Mouse (Mus musculus) ES-E14 (cell line): Measurements from ENCODE around the gene Ift122.

Experiments
- CHD2 ChIP-seq: IDR thresholded peaks from 2 replicates; pipeline ENCODE4 v1.6.1; 2014; ENCODE audit warnings: mild to moderate bottlenecking, low read depth, low read length, inconsistent platforms
- HCFC1 ChIP-seq: IDR thresholded peaks from 2 replicates; pipeline ENCODE4 v1.6.1; 2012; ENCODE audit warnings: low read length, inconsistent platforms, borderline replicate concordance; ENCODE audit not compliant: insufficient read depth
- MAFK ChIP-seq: IDR thresholded peaks from 2 replicates; pipeline ENCODE4 v1.6.1; 2014; ENCODE audit warnings: mild to moderate bottlenecking, low read depth, low read length, inconsistent platforms; ENCODE audit not compliant: insufficient read depth
- ZC3H11A ChIP-seq: IDR thresholded peaks from 2 replicates; pipeline ENCODE4 v1.6.1; 2012; ENCODE audit warnings: low read depth, mild to moderate bottlenecking, inconsistent platforms, low read length, borderline replicate concordance
- ZNF384 ChIP-seq: IDR thresholded peaks from 2 replicates; pipeline ENCODE4 v1.6.1; 2012; ENCODE audit warnings: low read depth, low read length, inconsistent platforms

GRCm38 (mm10) chr6:115918615-115919014 is 65.3 kb downstream of the Ift122 start:
- TF ChIP-seq HCFC1, result no peak
- no peak for TF ChIP-seq ZNF384
- no peak for TF ChIP-seq MAFK
- TF ChIP-seq ZC3H11A, result no peak
- no peak for TF ChIP-seq CHD2
